Mouse (Mus musculus): ENCODE results near the gene Elp4.

- TF ChIP-seq POLR2A (IDR thresholded peaks at IDR 0.05; ENCODE audit: borderline replicate concordance, extremely low read depth, low read depth, low read length) (no peak), CTCF (IDR thresholded peaks at IDR 0.05; ENCODE audit: insufficient read depth, low read length) (no peak)
These were observed 114.4 kb downstream of the Elp4 start for GRCm38 (mm10) chr2:105789936-105790335.

Data from lung, adult 2 months (tissue).